Mouse (Mus musculus) activated CD4-positive, CD25-positive, alpha-beta regulatory T cell, adult 4 months (primary cell): ENCODE measurements at regions not wholly inside any gene's neighbourhood (a gene's known extent, or its start where the extent isn't known, plus 50 kb on each side); places are given as distances from the start of the nearest gene placed in this dataset.

Source experiments
- ATAC-seq: one replicate; pipeline ENCODE4 v1.8.0; 2017

GRCm38 (mm10) chr9:115692837-115693236 is 216.4 kb upstream of the Gadl1 start:
- no peak for ATAC-seq

- ATAC-seq: peak; percentile 63
Measured at GRCm38 (mm10) chr9:115703791-115704190, 205.5 kb upstream of the Gadl1 start.

GRCm38 (mm10) chr9:115704249-115704648 is 205.0 kb upstream of the Gadl1 start:
- no peak for ATAC-seq

DNA sequence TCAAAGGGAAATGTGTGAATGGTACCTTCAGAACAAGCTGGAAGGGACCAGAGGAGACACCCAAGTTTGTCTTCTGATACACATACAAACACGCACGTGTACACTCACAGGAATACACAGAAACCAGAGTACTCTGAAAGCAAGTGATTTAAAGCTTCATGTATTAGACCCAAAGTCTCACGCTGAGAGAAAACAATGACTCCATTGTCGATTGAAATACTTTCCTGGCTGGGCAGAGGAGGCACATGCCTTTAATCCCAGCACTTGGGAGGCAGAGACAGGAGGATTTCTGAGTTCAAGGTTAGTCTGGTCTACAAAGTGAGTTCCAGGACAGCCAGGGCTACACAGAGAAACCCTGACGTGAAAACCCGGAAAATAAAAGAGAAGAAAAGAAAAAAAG is 203.5 kb upstream of the Gadl1 start:
- no peak for ATAC-seq

DNA sequence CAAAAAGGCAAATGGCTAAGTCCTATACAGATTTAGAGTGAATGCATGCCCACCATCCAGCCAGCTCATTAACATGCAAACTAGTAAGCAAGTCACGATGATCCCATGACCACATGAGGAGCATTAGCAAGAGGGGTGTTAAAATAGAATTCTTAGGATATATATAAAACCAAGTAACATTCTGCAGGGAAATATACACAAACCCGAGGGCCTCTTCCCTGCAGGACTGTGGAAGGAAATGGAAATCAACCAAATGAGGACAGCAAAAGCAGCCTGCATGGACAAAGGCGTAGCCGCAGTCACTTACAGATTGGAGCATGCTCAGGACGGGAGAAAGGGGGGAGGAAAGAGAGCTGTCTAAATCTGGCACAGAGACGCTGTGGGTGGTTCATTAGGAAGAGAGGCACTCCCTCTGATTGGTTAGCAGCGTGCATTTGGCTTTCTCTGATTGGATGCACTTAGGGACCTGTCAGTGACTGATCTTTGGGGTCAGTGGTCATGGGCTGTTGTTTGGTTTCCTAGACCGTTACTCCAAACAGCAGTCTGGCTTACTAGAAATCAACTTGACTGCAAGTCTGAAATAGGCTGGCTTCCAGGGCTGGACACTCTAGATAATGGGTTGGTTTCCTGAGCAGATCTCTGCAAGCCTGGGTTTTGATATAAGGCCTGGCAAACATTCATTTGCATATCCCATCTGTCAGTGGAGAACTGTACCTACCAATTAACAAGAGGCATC is 200.9 kb upstream of the Gadl1 start:
- ATAC-seq: no peak

DNA sequence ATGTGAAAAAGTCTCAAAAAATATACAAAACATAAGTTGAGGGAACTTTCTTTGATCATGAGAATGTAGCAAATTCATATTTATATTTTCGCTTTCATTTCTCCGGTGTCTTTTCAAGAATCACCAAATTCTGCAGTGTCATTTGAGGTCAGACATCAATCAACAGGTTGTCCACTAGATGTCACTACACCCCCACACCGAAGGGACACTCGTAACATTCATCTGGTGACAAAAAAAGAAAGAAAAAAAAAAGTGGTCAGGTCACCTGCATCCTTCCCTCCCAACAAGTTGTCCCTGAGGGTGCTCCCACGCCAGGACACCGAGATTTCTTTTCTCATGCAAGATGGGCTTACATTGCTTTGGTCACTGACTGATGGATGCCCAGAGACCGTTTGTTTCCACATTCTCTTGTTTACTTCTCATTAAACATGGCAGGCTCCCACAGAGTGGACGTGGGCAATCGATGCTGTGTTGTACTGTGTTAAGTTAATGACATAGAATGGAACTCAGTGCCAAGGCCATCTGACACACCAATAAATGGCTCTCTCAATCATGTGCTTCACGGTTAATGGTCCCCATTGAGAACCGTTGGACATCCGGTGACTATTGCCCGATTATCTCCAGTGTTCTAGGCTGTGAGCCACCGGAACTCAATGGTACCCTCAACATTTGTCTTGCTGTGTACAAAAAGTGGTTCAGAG is 199.1 kb upstream of the Gadl1 start:
- ATAC-seq: peak; percentile 40

DNA sequence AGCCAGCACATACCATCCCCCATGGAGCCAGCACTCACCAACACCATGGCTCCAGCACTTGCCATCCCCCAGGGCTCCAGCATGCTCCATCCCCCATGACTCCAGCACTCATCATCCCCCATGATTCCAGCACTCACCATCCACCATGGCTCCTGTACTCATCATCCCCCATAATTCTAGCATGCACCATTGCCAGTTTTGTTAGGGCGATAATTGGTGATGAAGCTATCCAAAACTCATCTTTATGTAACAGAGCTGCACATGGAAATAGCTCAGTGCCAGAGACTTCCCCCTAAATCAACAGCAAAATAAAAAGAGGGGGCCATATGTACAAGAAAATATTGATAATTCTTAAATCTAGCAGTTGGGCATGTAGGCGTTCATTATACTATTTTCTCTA is 188.9 kb upstream of the Gadl1 start:
- ATAC-seq: no peak

DNA sequence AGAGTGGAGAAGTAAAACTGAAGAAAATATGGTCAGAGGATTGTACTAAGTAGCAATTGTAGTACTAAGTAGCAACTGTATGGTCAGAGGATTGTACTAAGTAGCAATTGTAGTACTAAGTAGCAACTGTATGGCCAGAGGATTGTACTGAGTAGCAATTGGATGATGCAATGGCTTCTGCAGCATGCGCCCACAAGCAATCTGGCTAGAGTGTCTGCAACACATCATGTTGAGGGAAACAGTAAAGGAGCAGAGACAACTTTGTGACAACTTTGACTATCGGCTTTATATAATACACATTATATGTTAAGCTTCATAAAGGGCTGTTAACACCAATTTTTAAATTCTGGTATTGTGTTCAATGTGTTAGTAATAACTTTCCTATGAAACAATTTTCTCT is 188.4 kb upstream of the Gadl1 start:
- ATAC-seq: no peak

- ATAC-seq: no peak
Measured at GRCm38 (mm10) chr9:115724063-115724462, 185.2 kb upstream of the Gadl1 start.

DNA sequence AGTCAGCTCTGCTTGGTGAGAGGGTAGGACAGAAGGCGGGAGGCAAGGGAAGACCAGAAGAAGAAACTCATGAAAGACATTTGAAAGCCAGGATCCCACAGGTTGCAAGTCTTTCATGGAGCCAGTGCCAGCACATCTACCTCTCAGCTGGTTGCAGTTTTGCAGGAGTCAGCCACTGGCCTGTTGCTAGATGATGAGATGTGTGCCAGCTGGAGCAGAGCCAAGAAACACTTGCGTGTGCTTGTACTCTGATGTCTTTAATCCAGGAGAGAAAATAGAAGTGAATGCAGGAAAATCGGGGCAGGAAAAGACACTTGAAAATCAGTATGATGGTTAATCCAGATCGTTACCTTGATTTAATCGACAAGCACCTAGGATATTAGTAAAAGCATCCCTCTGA is 181.9 kb upstream of the Gadl1 start:
- ATAC-seq: no peak

DNA sequence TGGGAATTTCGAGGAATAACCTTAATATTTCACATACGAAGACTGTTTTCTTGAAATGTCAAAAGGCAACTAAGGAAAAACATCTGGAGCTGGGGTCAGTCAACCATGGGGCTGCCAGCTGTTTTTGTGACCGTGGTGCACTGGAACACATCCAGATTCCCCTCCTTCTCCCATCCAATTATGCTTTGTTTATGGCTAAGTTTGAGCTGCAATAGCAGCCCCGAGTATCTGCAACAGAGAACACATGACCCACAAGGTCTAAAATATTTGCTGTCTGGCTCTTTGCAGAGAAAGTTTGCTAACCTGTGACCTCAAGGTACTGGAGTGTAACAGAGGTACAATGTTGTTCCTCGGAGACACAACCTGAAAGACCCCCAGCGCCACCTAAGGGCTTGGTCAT is 177.7 kb upstream of the Gadl1 start:
- no peak for ATAC-seq

DNA sequence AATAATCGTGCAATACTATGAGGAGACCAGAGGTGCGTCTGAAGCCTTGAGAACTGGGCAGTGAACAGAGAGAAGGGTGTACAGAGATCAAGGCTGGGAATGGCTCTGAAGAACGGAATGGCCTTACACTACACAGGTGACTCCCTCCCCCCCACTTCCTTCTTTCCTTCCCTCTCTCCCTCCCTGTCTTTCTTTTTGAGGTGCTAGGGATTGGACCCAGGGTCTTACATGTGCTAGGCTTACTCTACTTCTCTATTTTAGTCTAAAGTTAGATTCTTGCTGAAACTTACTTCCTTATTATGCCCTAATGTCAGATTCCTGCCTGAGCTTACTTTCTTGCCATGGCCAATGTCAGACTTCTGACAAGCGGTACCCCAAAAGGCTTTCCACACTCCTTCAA is 176.2 kb upstream of the Gadl1 start:
- no peak for ATAC-seq

DNA sequence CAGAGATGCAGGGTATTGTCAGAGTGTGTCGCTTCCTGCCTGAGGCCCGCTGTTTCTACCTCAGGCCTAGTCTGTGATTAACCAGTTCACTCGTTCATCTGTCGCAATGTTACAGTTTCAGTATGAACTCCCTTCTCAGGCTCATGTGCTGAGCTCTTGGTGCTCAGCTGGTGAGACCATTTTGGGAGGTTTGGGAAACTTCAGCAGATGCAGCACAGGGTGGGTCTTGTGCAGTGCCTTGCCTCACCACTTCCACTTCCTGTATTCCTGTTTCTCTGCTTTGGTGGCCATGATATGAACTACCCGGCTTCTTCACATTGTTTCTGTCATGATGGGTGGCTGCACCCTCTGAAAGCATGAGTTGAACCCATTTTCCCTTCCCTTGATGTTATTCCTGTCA is 169.3 kb upstream of the Gadl1 start:
- no peak for ATAC-seq

DNA sequence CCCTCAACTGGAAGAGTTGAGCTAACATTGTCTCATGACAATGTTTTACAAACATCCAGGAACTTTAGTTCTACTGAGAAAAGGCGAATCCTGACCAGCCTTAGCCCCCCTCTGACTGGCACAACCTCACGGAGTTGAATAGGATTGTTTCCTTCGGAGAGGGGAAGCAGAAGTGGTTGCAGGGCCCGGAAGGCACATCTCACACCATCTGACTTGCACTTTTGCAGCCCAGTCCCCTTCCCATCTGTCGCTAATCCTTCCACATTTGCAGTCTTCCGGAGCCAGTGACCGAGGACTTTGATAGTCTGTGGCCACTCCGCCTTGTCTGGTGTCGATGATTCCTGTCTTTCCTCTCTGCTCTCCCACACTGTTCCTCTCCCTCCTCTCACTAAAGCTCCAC is 162.8 kb upstream of the Gadl1 start:
- no peak for ATAC-seq

- ATAC-seq: no peak
Measured at GRCm38 (mm10) chr9:115760496-115760895, 148.8 kb upstream of the Gadl1 start.

DNA sequence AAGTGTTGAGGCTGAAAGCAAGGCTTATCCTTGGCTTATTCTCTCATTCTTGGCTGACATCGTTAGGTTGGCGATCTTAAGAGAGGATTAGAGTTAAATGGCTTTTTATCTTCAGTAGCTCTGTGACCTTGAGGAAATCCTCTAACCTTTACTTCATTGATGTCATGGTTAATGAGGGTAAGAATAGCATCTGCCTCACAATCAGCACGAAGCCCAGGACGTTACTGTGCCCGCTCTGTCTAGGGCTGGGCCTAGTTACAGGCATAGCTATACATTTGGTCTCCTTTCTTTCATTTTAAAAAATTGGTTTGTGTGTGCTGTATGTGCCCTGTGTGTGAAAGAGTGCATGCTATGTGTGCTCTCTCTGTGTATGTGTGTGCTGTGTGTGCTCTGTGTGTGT is 145.1 kb upstream of the Gadl1 start:
- ATAC-seq: no peak

DNA sequence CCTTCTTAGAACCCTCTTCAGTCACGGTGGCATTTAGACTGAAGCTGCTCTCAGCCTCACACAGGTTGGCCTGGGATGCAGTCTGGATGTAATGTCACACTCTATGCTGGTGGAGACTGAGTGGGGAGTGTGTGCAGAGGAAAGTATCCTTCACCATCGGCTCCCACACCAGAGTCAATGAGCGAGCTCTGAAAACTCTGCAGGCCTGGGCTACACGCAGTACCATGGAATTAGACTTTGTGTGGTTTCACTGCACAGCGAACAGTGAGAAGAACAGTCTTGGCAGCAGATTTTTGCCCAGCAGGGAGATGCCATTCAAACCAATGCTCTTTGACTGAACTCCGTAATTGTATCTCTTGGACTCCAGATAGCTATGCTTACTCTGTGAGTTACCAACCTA is 142.8 kb upstream of the Gadl1 start:
- no peak for ATAC-seq

GRCm38 (mm10) chr9:115775112-115775511 is 134.1 kb upstream of the Gadl1 start:
- no peak for ATAC-seq

DNA sequence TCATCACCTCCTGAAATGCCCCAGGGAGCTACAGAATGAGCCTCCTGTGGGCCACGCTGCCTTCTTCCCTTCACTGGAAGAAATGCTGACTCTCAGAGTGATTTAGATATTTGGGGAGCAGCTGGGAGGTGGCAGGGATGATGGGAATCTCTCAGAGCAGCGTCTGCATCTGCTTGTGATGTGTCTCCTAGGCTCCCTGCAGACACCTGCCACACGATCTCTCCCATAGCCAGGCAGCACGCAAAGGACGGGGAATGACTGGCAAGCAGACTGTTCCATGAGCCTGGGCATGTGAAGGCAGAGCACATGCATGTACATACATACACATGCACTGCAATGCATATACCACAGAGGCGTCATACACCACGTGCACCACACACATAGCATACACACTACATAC is 133.4 kb upstream of the Gadl1 start:
- ATAC-seq: no peak

GRCm38 (mm10) chr9:115777097-115777864 is 132.0 kb upstream of the Gadl1 start:
- ATAC-seq: no peak

DNA sequence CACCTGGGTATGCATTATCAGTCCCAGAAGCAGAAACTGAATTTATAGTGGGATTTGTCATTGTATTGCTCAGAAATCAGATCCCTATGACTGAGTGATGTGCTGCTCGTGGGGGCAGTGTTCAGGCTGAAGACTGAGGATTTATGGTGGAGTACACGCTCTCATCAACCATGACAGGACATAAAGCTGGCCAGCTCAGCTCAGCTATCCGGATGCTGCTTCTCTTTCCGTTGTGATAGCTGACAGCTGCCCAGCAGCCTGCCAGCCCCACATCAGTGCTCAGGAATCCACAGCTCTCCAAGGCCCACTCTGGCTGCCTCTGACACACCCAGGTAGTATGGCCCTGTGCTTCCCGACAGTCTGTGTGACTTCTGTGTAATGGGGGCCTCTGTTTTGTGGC is 130.4 kb upstream of the Gadl1 start:
- ATAC-seq: no peak

GRCm38 (mm10) chr9:115799330-115799729 is 109.9 kb upstream of the Gadl1 start:
- no peak for ATAC-seq

- no peak for ATAC-seq
Measured at GRCm38 (mm10) chr9:115800624-115801023, 108.6 kb upstream of the Gadl1 start.

- no peak for ATAC-seq
Measured at GRCm38 (mm10) chr9:115803071-115803470, 106.2 kb upstream of the Gadl1 start.
